Mouse (Mus musculus) thymus, adult 2 months (tissue): ENCODE measurements around the gene Fam8a1.

ENCODE experiments used
- CTCF ChIP-seq: fragments of 200-500 bp; IDR thresholded peaks from 2 replicates; pipeline ENCODE4 v1.5.1; 2012; ENCODE audit warnings: mild to moderate bottlenecking, control low read depth, low read length, moderate library complexity, borderline replicate concordance; ENCODE audit not compliant: control insufficient read depth, poor library complexity, insufficient read depth; ENCODE audit errors: extremely low read depth
- POLR2A ChIP-seq: fragments of 200-500 bp; IDR thresholded peaks from 2 replicates; pipeline ENCODE4 v1.6.1; 2012; ENCODE audit warnings: mild to moderate bottlenecking, low read length, control low read depth, moderate library complexity; ENCODE audit not compliant: control insufficient read depth, poor library complexity, insufficient read depth; ENCODE audit errors: extremely low read depth

DNA sequence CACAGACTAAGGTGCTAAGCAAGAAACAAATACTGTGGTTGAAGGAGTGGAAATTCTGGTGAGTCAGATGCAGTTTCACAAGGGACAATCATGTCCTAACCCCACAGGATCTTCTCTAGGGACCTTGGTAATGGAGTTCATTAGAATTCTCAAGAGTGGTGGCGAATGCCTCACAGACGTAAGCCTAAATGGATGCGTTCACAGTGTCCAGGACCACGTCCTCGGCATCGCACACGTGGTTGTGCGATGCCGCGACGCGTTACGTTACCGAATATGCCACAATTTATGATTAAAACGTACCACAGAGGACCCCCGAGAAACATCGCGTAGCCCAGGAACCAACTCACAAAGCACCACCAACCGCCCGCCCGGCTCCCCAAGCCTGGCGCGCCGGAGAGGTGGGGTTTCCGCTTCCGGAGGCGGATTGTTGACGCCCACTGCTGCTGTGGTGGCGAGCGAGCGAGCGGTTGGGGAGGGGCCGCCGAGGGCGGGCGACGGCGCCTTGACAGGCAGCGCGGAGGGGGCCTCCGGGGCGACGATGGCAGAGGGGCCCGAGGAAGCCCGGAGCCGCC, at the start of gene Fam8a1:
- TF ChIP-seq CTCF = no peak
- TF ChIP-seq POLR2A = peak; percentile 73
